Mouse (Mus musculus): ENCODE measurements at regions not wholly inside any gene's neighbourhood (a gene's known extent, or its start where the extent isn't known, plus 50 kb on each side); places are given as distances from the start of the nearest gene placed in this dataset.
"Not testable (repeated sequence)": the region's sequence is repeated elsewhere in the genome, so short reads cannot be mapped to it uniquely, and the experiment has no call there.

DNA sequence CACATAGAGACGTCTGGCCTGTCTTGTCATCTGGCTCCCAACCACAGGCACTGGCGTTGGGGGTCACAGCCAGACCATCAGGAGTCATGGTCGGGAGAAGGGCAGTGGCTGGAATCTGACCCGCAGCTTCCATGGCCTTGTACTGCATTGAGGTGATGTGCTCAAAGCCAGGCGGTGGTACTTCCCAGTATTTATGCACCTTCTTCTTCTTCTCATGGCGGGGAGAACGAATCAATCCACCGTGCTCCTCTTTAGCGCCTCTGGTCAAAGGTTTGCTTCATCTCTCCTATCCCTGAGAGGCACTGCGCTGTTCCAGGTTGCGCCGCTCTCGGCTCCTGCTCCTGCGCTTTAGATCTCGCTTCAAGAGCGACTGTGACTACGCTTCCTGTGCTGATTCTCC is 374.8 kb downstream of the Pcdh18 start:
- Histone ChIP-seq H3K4me1 (ENCODE audit: control insufficient read depth, insufficient read depth, low read length) (no peaks in the 10 kb centered on the region), H3K27ac (ENCODE audit: low read depth, low read length) (no peak overlapping the region)

GRCm38 (mm10) chr3:49377571-49377970 is 379.6 kb downstream of the Pcdh18 start:
- H3K27me3 ChIP-seq (ENCODE audit: control insufficient read depth, insufficient read depth, low read length); H3K9ac ChIP-seq (ENCODE audit: low read depth, low read length); H3K27ac ChIP-seq (ENCODE audit: low read depth, low read length); H3K36me3 ChIP-seq (ENCODE audit: control insufficient read depth, insufficient read depth, low read length); H3K4me2 ChIP-seq (replicated peaks; ENCODE audit: low read depth, low read length); H3K9me3 ChIP-seq (ENCODE audit: control insufficient read depth, low read length); H3K4me1 ChIP-seq (ENCODE audit: control insufficient read depth, insufficient read depth, low read length); H3K4me3 ChIP-seq (ENCODE audit: low read length): not testable (repeated sequence)
- WGBS, result 66% methylated on average over 3 of the region's 4 CpGs
- 0 out of 2 replicates have a peak, but pooled peaks have one; percentile 75 for ATAC-seq (ENCODE audit: low FRiP score, low TSS enrichment)

More for the DNA sequence above, 374.8 kb downstream of the Pcdh18 start:
- H3K9me3 ChIP-seq (ENCODE audit: control insufficient read depth, low read length), result no peaks in the 10 kb centered on the region
- ATAC-seq (ENCODE audit: low FRiP score, low TSS enrichment), result no peak
- no peak overlapping the region for H3K4me2 ChIP-seq (replicated peaks; ENCODE audit: low read depth, low read length)
- H3K27me3 ChIP-seq (ENCODE audit: control insufficient read depth, insufficient read depth, low read length), result no peaks in the 10 kb centered on the region
- no peak overlapping the region for H3K9ac ChIP-seq (ENCODE audit: low read depth, low read length)
- H3K36me3 ChIP-seq (ENCODE audit: control insufficient read depth, insufficient read depth, low read length), result no peaks in the 10 kb centered on the region
- H3K4me3 ChIP-seq (ENCODE audit: low read length), result no peak overlapping the region
- 97% methylated on average over 17 of the region's 17 CpGs for WGBS
